Mouse (Mus musculus): Measurements from ENCODE around the gene Epb41l2.

DNA sequence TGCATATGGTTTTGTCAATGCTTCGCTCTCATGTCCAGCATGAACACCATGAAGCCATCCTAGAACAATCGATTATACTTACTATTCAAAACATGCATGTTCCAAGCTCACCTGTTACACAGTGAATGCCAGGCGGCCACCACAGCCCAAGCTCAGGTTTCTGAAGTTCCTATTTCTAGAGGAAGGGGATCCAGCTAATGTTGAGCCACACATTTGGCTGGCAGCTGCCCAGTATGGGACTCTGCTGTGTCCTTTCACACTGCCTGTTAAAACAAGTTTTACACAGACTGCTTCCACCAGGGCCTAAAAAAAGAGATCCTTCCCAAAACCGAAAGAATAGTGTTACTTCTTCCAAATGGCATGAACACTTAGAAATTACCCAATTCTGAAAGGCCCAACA is 167.0 kb downstream of the Epb41l2 start:
- TF ChIP-seq CTCF (IDR thresholded peaks at IDR 0.05; ENCODE audit: control insufficient read depth, insufficient read depth, insufficient read length): no peak
- no peak for TF ChIP-seq MAX (IDR thresholded peaks at IDR 0.05)
- no peak for TF ChIP-seq CEBPB (IDR thresholded peaks at IDR 0.05; ENCODE audit: low read depth)
- TF ChIP-seq USF1 (IDR thresholded peaks at IDR 0.05; ENCODE audit: low read depth): no peak
- TF ChIP-seq MYOG (IDR thresholded peaks at IDR 0.05; ENCODE audit: control insufficient read depth, extremely low read depth, insufficient read length): no peak
- no peak for TF ChIP-seq FOSL1 (IDR thresholded peaks at IDR 0.05; ENCODE audit: insufficient read depth, low read length, poor library complexity, severe bottlenecking)

Data from C2C12 (cell line).